In genomic region chr16:44772577-44772976, GRCm38 (mm10) we compare ENCODE assay signal across 30 mouse cellular contexts. TPM values are rescaled to one million over a fixed set of nuclear protein-coding genes. Genes with fewer than 3 reads are reported as not detected.
DNase-seq lines count a peak whose midpoint lies in the region; ATAC-seq lines count a peak whose summit lies in the region.
"Had no signal": no experiment of that assay in that cellular context is flagged by ENCODE, and none has a peak within 500 bp of the region (broad histone marks: within the 10 kb centered on the region; RNA-seq: fewer than 3 reads in every experiment).

No protein-coding gene starts in this region.

- peak; percentile 23 for ATAC-seq in activated CD4-positive, CD25-positive, alpha-beta regulatory T cell, adult 4 months
- peak; percentile 22 for ATAC-seq in inflammation-experienced regulatory T-cells, adult 6 months
- ATAC-seq: forebrain, embryonic 15.5 days; intestine, embryonic 15.5 days had no signal

- intact Hi-C loops in heart, postnatal 10 days (cut with DNase I), result no loop called here

- peak; percentile 16 for DNase-seq in urinary bladder, postnatal 14 days (ENCODE audit: low spot score)
- no peak for DNase-seq in urinary bladder, postnatal 4 days (ENCODE audit: low spot score in 2 of 2)
- DNase-seq in embryo, embryonic 10.5 days (ENCODE audit: low spot score), result no peak
- DNase-seq in thymus, postnatal 36 days, result no peak
- no peak for DNase-seq in heart, postnatal 10 days
- DNase-seq: adrenal gland, adult 8-10 months; B cell, adult 2 months; cerebellum, adult 8-10 months; cerebellum, postnatal 25 days; embryo, embryonic 11 days; gastrocnemius, postnatal 36 days; heart, postnatal 14 days; kidney, adult 2 months; kidney, postnatal 4 days; right cerebral cortex, postnatal 14 days had no signal

RNA-seq across cellular contexts. Expression of gene Cd200r1, which starts 7.0 kb away (rescaled TPM):
- 10 to 100 TPM; 39.1 to 40.4 TPM for polyA plus RNA-seq in activated CD4-positive, CD25-positive, alpha-beta regulatory T cell, adult 4 months (2017; shearing (Covaris generic))
- 10 to 100 TPM; 48.8 to 73.3 (median 51.9) TPM for polyA plus RNA-seq in inflammation-experienced regulatory T-cells, adult 6 months (2017; shearing (Covaris generic))
- under 1 TPM; 0.20 to 0.50 TPM for total RNA-seq in heart, postnatal 10 days (2021)
- total RNA-seq: midbrain, postnatal 0 days had no signal

RNA-seq across cellular contexts. Expression of gene Gtpbp8, which starts 26.4 kb away (rescaled TPM):
- 10 to 100 TPM; 34.5 to 43.4 TPM for polyA plus RNA-seq in activated CD4-positive, CD25-positive, alpha-beta regulatory T cell, adult 4 months (2017; shearing (Covaris generic))
- polyA plus RNA-seq in inflammation-experienced regulatory T-cells, adult 6 months (2017; shearing (Covaris generic)), result 10 to 100 TPM; 25.0 to 48.9 (median 38.8) TPM
- total RNA-seq in heart, postnatal 10 days (2021), result 10 to 100 TPM; 13.3 to 13.8 TPM

RNA-seq across cellular contexts. Expression of gene Cd200r4, which starts 39.0 kb away (rescaled TPM):
- 1 to 10 TPM; 4.5 to 5.4 TPM for polyA plus RNA-seq in activated CD4-positive, CD25-positive, alpha-beta regulatory T cell, adult 4 months (2017; shearing (Covaris generic))
- polyA plus RNA-seq in inflammation-experienced regulatory T-cells, adult 6 months (2017; shearing (Covaris generic)), result 10 to 100 TPM in 1 of 3 experiments, 1 to 10 TPM in 2; 4.9 to 16.5 (median 6.0) TPM
- not detected for total RNA-seq in heart, postnatal 10 days (2021)
- total RNA-seq: adrenal gland, postnatal 4 days; gastrocnemius, adult 18-20 months; gastrocnemius, postnatal 36 days; heart, postnatal 14 days; layer of hippocampus, postnatal 25 days; left cerebral cortex, postnatal 10 days; midbrain, postnatal 0 days had no signal
- polyA plus RNA-seq: embryonic facial prominence, embryonic 12.5 days; forebrain, embryonic 15.5 days; heart, embryonic 13.5 days; hindbrain, embryonic 10.5 days; hindbrain, embryonic 15.5 days; kidney, embryonic 16.5 days; limb, embryonic 11.5 days had no signal

RNA-seq across cellular contexts. Expression of gene Nepro, which starts 48.5 kb away (rescaled TPM):
- polyA plus RNA-seq in activated CD4-positive, CD25-positive, alpha-beta regulatory T cell, adult 4 months (2017; shearing (Covaris generic)), result 1 to 10 TPM; 5.7 to 5.8 TPM
- 1 to 10 TPM; 5.5 to 8.2 (median 7.4) TPM for polyA plus RNA-seq in inflammation-experienced regulatory T-cells, adult 6 months (2017; shearing (Covaris generic))
- 1 to 10 TPM; 5.4 to 5.9 TPM for total RNA-seq in heart, postnatal 10 days (2021)
